Mouse (Mus musculus) hindbrain, embryonic 15.5 days (tissue): Measurements from ENCODE around the gene Cacna2d3. TPM values are rescaled to one million over a fixed set of nuclear protein-coding genes. Genes with fewer than 3 reads are reported as not detected.

Experiments used
- ATAC-seq: fragments of 200-750 bp; cut with Nextera tagmentation; 2 replicates; pipeline ENCODE4 v1.8.0; 2017; ENCODE audit warnings: low read depth, moderate number of reproducible peaks, moderate TSS enrichment; ENCODE audit not compliant: low FRiP score
- H3K27ac ChIP-seq: fragments of 300-500 bp; sonication (generic); replicated peaks from 2 replicates; pipeline ENCODE4 v1.5.1; 2015; ENCODE audit warnings: mild to moderate bottlenecking, inconsistent platforms
- H3K27me3 ChIP-seq: fragments of 300-500 bp; sonication (generic); 2 replicates; pipeline ENCODE4 v1.6.1; 2015; ENCODE audit warnings: control low read depth, inconsistent platforms
- H3K36me3 ChIP-seq: fragments of 300-500 bp; sonication (generic); 2 replicates; pipeline ENCODE4 v1.6.1; 2015; ENCODE audit warnings: control low read depth, inconsistent platforms
- H3K4me1 ChIP-seq: fragments of 300-500 bp; sonication (generic); replicated peaks from 2 replicates; pipeline ENCODE4 v1.6.1; 2015; ENCODE audit warnings: control low read depth, inconsistent platforms
- H3K4me2 ChIP-seq: fragments of 300-500 bp; sonication (generic); 2 replicates; pipeline ENCODE4 v1.6.1; 2015; ENCODE audit warnings: moderate library complexity, mild to moderate bottlenecking, inconsistent platforms
- H3K4me3 ChIP-seq: fragments of 300-500 bp; sonication (generic); 2 replicates; pipeline ENCODE4 v1.5.1; 2015; ENCODE audit warnings: mild to moderate bottlenecking, inconsistent platforms
- H3K9ac ChIP-seq: fragments of 300-500 bp; sonication (generic); 2 replicates; pipeline ENCODE4 v1.6.1; 2015; ENCODE audit warnings: inconsistent platforms
- H3K9me3 ChIP-seq: fragments of 300-500 bp; sonication (generic); 2 replicates; pipeline ENCODE4 v1.6.1; 2016; ENCODE audit warnings: control low read depth, inconsistent platforms
- WGBS: fragments of 180-500 bp; shearing (Covaris S2); methylation state at CpG from one replicate; pipeline ENCODE4 v1.1.7; 2015; 5-methylcytosine and 5-hydroxymethylcytosine counted together
- polyA plus RNA-seq: library from polyadenylated mRNA; unstranded; fragments of >200 nt; fragmentation: Nextera tagmentation; extraction: Ambion mirVana; gene quantifications from 2 replicates; pipeline ENCODE4 v1.2.1, GENCODE M21; 2015

Gene Cacna2d3
- polyA plus RNA-seq, 1 experiment from 2014 or later, result 47.1 TPM

DNA sequence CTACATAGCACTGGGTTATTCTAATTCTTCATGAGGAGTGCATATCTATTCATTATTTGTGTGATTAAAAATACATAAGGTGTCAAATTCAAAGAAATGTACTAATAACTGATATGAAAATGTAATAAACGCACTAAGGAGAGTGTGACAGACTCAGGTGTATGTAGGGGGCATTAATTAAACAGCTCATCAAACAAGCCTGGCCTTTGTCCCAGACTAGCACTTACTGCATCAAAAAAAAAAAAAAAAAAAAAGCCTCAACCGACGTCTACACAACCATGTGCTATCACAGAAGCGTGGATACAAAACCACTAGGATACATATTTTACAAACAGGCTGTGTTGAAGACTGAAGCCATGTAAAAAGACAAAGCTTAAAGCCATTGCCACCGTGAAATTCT lies 169.2 kb downstream of the Cacna2d3 start:
- ATAC-seq, result no peak
- no peak overlapping the region for H3K27ac ChIP-seq

DNA sequence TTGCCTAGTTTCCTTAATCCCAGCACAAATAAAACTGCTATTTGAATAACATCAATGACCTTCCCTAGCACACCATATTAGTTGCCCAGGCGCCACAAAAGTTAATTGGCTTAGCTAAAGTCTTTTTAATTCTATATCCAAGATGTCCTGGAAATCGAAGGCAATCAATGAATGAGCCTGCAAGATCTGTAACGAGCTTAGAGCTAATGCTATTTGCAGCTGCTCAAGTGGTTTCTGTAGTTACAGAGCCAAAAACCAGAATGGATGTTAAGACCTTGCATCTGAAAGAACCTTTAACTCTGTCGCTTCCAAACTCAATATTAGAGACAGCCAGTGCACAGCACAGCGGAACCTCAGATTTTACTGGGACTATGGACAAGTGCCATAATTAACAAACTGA lies 173.0 kb downstream of the Cacna2d3 start:
- Histone ChIP-seq H3K4me3 (no peak overlapping the region), H3K36me3 (no peaks in the 10 kb centered on the region), H3K4me1 (no peaks in the 10 kb centered on the region), H3K9ac (no peak overlapping the region), H3K9me3 (no peaks in the 10 kb centered on the region), H3K27me3 (no peaks in the 10 kb centered on the region), H3K4me2 (no peak overlapping the region), H3K27ac (no peak overlapping the region)
- ATAC-seq, result no peak
- WGBS, result 68% methylated on average over 5 of the region's 5 CpGs

More for the DNA sequence above, 169.2 kb downstream of the Cacna2d3 start:
- H3K36me3 ChIP-seq, result no peaks in the 10 kb centered on the region
- no peak overlapping the region for H3K4me2 ChIP-seq
- H3K4me3 ChIP-seq, result no peak overlapping the region
- H3K9ac ChIP-seq, result no peak overlapping the region
- H3K4me1 ChIP-seq, result no peaks in the 10 kb centered on the region
- WGBS, result 48% methylated on average over 5 of the region's 5 CpGs
- no peaks in the 10 kb centered on the region for H3K9me3 ChIP-seq
- H3K27me3 ChIP-seq, result no peaks in the 10 kb centered on the region

DNA sequence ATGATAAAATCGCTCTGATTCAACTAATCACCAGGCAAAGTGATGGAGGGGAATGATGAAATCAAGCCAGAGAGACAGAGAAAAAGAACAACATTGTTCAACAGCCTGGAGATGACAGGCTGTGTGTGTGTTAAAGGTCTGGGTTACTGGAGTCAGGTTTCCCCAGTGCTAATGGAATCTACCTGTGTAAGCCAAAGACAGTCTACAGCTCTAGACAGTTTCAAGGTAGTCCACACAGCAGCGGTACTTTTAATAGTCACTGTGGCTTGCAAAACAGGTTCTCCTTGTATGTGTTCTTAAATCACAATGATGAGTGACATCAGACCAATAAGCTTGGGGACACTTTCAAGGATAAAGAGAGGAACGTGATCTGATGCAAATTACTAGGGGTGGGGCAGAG lies 191.1 kb downstream of the Cacna2d3 start:
- H3K4me3 ChIP-seq, result no peak overlapping the region
- H3K9ac ChIP-seq, result no peak overlapping the region
- ATAC-seq, result no peak
- H3K4me2 ChIP-seq, result no peak overlapping the region
- 77% methylated on average over 3 of the region's 3 CpGs for WGBS
- H3K4me1 ChIP-seq, result peaks cover 16% of the 10 kb centered on the region
- no peaks in the 10 kb centered on the region for H3K27me3 ChIP-seq
- H3K9me3 ChIP-seq, result no peaks in the 10 kb centered on the region
- H3K27ac ChIP-seq, result no peak overlapping the region
- no peaks in the 10 kb centered on the region for H3K36me3 ChIP-seq

DNA sequence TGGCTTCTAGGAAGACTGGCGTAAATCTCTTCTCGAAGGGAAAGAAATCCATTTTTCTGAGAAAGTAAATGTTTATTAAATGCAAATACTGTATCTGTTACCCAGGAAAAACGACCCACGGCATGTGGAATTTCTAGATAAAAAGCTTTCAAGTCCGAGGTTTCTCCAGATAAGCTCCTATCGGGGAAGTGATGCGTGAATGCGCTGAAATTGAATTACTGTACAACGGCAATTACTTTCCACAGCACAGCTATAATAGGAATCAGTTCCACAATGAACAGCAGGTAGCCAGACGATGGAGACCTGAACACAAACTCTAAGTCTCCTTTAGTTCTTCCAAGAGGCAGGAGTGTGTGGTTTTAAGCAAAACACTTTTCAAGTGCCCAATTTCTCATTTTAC lies 193.0 kb downstream of the Cacna2d3 start:
- no peak overlapping the region for H3K4me3 ChIP-seq
- ATAC-seq, result no peak
- no peaks in the 10 kb centered on the region for H3K9me3 ChIP-seq
- no peak overlapping the region for H3K4me2 ChIP-seq
- H3K36me3 ChIP-seq, result no peaks in the 10 kb centered on the region
- no peaks in the 10 kb centered on the region for H3K27me3 ChIP-seq
- no peak overlapping the region for H3K9ac ChIP-seq
- no peak overlapping the region for H3K27ac ChIP-seq
- H3K4me1 ChIP-seq, result peaks cover 16% of the 10 kb centered on the region
- 50% methylated on average over 10 of the region's 10 CpGs for WGBS

DNA sequence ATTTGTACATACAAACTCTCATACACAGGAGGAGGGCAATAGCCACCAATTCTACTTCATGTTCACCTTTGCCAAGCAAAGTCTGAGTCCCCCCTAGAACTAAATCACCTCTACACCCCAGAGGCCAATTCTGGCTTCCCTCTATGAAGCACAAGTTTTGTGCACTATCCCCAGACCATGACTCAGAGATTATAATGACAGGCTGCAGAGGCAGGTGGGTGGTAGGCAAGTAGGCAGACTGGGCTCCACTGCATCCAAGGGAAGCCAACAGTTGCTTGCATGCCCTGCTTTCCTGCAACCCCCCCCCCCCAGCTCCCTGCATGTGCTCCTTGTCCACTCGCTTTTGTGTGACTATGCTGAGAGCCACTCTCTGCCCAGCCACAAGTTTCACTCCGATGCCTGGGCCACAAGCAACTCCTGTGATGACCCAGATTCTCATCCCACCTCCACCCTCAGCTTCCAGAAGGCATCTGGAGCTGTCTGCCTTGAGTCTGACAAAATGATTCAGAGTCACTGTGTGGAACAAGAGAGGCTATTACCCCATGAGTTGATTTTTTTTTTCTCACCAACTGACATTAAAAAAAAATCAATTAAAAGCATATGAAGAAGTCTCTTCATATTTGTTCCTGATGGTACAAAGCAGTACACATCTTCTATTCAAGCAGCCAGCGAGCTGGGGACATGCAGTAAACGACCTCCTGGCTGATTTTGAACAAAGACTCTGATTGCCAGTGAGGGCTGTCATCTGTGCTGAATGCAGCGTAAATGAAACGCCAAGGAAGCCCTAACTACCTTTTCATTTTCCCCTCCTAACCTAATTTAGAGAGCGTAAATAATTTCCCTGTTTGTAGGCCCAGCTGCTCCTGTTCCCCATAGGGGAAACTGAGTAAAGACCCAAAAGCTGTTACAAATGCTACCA lies 201.7 kb downstream of the Cacna2d3 start:
- Histone ChIP-seq H3K9ac (no peak overlapping the region), H3K9me3 (no peaks in the 10 kb centered on the region), H3K4me3 (no peak overlapping the region), H3K27ac (0 out of 2 replicates have a peak overlapping the region, but pooled peaks have one; percentile 19), H3K36me3 (no peaks in the 10 kb centered on the region), H3K27me3 (no peaks in the 10 kb centered on the region), H3K4me2 (no peak overlapping the region), H3K4me1 (peaks cover 10% of the 10 kb centered on the region)
- no peak; the same call in 1 of the 2 replicates for ATAC-seq
- 28% methylated on average over 7 of the region's 7 CpGs for WGBS

DNA sequence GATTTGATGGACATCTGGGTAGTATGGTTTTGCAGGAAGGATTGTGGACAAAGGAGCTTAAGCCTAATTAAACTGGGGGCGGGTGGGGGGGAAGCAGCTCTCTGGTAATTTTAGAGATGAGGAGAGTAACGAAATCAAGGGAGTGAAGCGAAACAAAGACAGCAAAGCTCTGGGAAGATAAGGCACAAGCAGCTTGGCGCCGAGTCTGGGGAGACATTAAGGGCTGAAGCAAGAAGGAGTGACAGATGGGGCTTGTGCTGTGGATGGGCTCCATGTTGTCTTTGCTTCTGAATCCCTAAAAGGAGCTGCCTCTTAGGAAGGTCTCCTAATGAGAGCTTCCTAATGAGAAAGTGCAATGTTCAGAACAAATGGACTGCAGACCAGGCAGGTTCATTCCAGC lies 219.0 kb downstream of the Cacna2d3 start:
- no peak overlapping the region for H3K27ac ChIP-seq
- no peaks in the 10 kb centered on the region for H3K27me3 ChIP-seq
- no peak overlapping the region for H3K9ac ChIP-seq
- WGBS, result 52% methylated on average over 5 of the region's 5 CpGs
- H3K4me3 ChIP-seq, result no peak overlapping the region
- no peaks in the 10 kb centered on the region for H3K9me3 ChIP-seq
- ATAC-seq, result no peak
- no peaks in the 10 kb centered on the region for H3K36me3 ChIP-seq
- no peak overlapping the region for H3K4me2 ChIP-seq
- peaks cover 8% of the 10 kb centered on the region; the same call in 1 of the 2 replicates for H3K4me1 ChIP-seq

DNA sequence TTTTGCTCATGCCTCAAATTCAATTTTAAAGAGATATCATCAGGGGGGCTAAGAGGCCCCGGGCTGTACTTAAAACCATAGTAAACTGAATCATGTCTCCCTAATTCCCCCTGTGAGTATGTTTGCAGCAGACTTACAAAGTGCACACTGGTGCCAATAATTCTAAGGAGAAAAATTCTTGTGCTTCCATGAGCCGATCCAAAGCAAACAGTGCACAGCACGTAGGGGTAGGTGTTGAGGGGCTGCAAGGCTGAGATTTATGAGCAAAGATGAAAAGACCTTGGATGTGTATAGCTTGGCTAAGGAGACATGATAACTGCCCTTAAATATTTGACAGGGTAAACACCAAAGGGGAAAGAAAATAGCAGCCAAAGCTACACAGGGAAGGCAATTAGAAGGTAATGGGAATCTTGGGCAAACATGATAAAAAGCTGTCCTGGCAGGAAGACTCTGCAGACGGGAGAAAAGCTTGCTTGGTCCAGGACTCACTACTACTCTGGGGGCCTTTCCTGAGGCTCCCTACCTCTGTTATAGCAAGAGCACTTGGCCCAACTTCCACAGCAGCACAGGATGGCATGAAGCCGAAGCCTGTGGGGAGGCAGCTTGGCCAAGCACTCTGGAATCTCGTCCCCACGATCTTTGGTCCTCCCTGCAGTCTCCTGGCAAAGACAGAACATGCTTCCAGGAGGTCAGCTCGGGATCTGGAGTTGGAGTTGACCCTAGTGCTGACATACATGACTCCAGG lies 222.9 kb downstream of the Cacna2d3 start:
- Histone ChIP-seq H3K27me3 (no peaks in the 10 kb centered on the region), H3K36me3 (no peaks in the 10 kb centered on the region), H3K4me1 (peaks cover 8% of the 10 kb centered on the region; the same call in 1 of the 2 replicates), H3K27ac (no peak overlapping the region), H3K9me3 (no peaks in the 10 kb centered on the region), H3K4me2 (no peak overlapping the region), H3K4me3 (no peak overlapping the region), H3K9ac (no peak overlapping the region)
- no peak for ATAC-seq
- 66% methylated on average over 8 of the region's 8 CpGs for WGBS

DNA sequence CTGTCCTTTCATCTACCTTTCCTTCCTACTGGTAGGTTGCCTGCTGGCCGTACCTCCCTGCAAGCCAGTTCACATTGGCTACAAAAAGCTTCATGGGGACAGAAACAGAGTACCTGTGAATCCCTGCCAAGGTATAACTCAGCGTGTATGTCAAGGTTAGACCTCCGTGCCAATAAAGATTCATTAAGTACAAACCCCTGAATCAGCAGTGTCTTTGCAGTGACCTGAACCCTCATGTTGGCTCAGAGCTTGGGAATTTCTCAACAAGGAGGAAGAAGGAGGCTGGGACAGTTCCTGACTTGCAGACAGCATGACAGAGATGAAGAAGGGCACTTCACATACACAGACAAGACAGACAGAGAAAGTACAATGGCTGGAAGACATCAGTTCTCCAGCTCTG lies 225.1 kb downstream of the Cacna2d3 start:
- H3K4me2 ChIP-seq, result no peak overlapping the region
- no peak overlapping the region for H3K27ac ChIP-seq
- no peak overlapping the region for H3K9ac ChIP-seq
- H3K4me1 ChIP-seq, result peaks cover 8% of the 10 kb centered on the region; the same call in 1 of the 2 replicates
- H3K4me3 ChIP-seq, result no peak overlapping the region
- no peak for ATAC-seq
- H3K36me3 ChIP-seq, result no peaks in the 10 kb centered on the region
- WGBS, result 93% methylated on average over 3 of the region's 3 CpGs
- H3K9me3 ChIP-seq, result no peaks in the 10 kb centered on the region
- no peaks in the 10 kb centered on the region for H3K27me3 ChIP-seq

DNA sequence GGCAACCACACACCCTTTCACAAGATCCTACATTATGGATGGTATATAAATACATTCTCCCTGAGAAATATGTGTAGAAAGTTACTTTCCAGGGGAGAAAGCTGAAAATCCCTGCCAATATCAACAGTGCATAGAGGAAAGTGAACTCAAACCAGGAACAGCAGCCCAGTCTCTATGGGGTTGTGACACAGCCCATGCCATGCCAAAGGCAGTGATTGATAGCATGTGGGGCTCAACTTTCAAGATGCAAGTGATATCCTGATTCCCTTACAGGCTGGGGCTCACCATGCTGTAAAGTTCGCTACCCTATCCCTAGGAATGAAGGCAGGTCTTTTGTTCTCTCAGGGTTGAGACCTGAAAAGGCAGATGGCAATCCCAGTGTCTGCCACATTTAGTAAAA lies 229.9 kb downstream of the Cacna2d3 start:
- Histone ChIP-seq H3K4me1 (no peaks in the 10 kb centered on the region), H3K4me3 (no peak overlapping the region), H3K9ac (no peak overlapping the region), H3K27ac (no peak overlapping the region), H3K4me2 (no peak overlapping the region), H3K9me3 (no peaks in the 10 kb centered on the region), H3K27me3 (no peaks in the 10 kb centered on the region), H3K36me3 (no peaks in the 10 kb centered on the region)
- no peak for ATAC-seq
- WGBS, result 84% methylated on average over 1 of the region's 1 CpGs

DNA sequence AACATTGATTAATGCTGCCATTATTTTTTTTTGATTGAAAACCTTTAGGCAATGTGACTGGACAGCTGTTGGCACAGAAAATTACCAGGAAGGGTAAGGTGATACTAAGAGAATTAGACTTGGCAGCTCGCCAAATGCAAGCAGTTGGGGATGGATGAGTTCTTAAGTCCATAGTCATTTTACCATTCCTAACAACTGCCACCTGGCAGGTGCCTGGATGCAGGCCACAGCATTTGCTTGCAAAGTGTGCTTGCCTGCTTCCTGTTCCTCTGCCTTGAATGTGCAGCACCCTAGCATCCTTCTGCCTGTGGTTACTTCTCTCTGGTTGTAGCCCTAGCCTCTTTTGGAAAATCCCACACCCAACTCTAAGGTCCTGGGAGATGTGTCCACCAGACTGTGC lies 236.2 kb downstream of the Cacna2d3 start:
- Histone ChIP-seq H3K9ac (no peak overlapping the region), H3K4me2 (no peak overlapping the region), H3K36me3 (no peaks in the 10 kb centered on the region), H3K27me3 (no peaks in the 10 kb centered on the region), H3K4me1 (0 out of 2 replicates have a peak, but pooled peaks cover 5% of the 10 kb centered on the region), H3K9me3 (no peaks in the 10 kb centered on the region), H3K27ac (no peak overlapping the region), H3K4me3 (no peak overlapping the region)
- 75% methylated on average over 1 of the region's 1 CpGs for WGBS
- no peak for ATAC-seq

DNA sequence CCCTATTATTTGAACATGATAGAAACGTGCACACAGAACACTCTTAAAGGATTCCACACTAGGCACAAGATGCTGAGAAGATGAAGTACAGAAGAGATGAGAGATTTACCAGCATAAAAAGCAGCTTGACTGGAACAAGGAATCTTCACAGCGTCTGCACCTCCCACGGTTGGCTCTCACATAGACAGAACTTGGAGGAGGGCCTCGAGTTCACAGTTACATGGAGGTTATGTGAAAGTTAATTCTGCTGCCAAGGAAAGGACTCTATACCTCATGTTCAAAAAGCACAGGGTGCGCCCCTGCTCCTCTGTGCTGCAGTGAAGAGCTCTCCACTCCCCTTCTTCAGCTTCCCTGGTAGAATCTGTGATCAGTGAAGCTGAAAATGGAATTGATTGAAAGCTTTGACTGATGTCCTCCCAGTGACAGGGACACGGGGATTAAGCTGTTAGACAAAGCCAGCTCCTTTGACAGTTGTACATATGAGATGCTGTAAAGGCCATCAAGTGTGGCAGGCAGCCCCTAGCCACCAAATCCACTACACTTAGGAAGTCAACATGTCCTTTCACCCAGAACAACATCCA lies 243.2 kb downstream of the Cacna2d3 start:
- Histone ChIP-seq H3K27me3 (no peaks in the 10 kb centered on the region), H3K9me3 (no peaks in the 10 kb centered on the region), H3K27ac (no peak overlapping the region), H3K4me2 (no peak overlapping the region), H3K36me3 (no peaks in the 10 kb centered on the region), H3K9ac (no peak overlapping the region), H3K4me3 (no peak overlapping the region), H3K4me1 (no peaks in the 10 kb centered on the region; the same call in 1 of the 2 replicates)
- 39% methylated on average over 6 of the region's 6 CpGs for WGBS
- no peak for ATAC-seq

DNA sequence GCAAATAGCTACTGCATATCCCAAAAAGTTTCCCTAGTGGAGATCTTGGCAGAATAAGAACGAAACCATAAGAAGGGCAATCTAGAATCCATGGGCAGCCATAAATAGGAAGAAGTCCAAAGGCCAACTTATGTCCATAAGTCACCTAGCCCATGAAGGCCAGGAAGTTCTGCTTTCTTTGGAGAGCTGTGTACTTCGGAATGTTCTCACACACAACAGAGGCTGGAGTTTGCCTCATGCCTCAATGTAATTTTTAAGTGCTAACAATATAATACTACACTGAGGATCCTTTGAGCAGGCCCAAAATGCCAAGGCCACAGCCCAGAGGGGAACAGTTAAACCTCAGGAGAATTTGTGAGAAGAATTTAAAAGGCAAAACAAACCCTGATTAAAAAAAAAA lies 257.4 kb downstream of the Cacna2d3 start:
- no peak overlapping the region for H3K4me3 ChIP-seq
- no peaks in the 10 kb centered on the region for H3K27me3 ChIP-seq
- no peak overlapping the region for H3K4me2 ChIP-seq
- H3K36me3 ChIP-seq, result no peaks in the 10 kb centered on the region
- no peak for ATAC-seq
- no peaks in the 10 kb centered on the region for H3K4me1 ChIP-seq
- WGBS, result 88% methylated on average over 2 of the region's 2 CpGs
- no peak overlapping the region for H3K9ac ChIP-seq
- H3K9me3 ChIP-seq, result no peaks in the 10 kb centered on the region
- H3K27ac ChIP-seq, result no peak overlapping the region
